Mouse (Mus musculus) adrenal gland (tissue): Measurements from ENCODE around the gene Smc1a.
"Not testable (repeated sequence)": the region's sequence is repeated elsewhere in the genome, so short reads cannot be mapped to it uniquely, and the experiment has no call there.

Source experiments
- intact Hi-C: fragments of 180-260 bp; cut with DNase I; formaldehyde crosslinking; loops from one replicate; pipeline ENCODE4 v1.15.1; 2025
- long read RNA-seq, 2 experiments: library from polyadenylated mRNA; unstranded; transcript quantifications; one replicate each; pipeline ENCODE4 v2.0.0; 2020; ENCODE audit warnings: borderline replicate concordance in 1 of 2; ENCODE audit not compliant: insufficient replicate concordance in 1 of 2

The Smc1a gene
- long read RNA-seq, experiment 1, partial matches to known transcripts: 55 of 57 reads
- long read RNA-seq, experiment 1, other reads (novel, unspliced or antisense): 2 of 57 reads
- long read RNA-seq, experiment 2, partial matches to known transcripts: 90 of 94 reads
- long read RNA-seq, experiment 2, other reads (novel, unspliced or antisense): 4 of 94 reads

- intact Hi-C loops: no loop called here
Observed at GRCm38 (mm10) chrX:152016151-152017145, at the start of gene Smc1a, which contains the start of gene Ribc1. Gene Smc1a, plus strand, starts transcription at chrX:152016428. Gene Ribc1, minus strand, starts transcription at chrX:152016295.

DNA sequence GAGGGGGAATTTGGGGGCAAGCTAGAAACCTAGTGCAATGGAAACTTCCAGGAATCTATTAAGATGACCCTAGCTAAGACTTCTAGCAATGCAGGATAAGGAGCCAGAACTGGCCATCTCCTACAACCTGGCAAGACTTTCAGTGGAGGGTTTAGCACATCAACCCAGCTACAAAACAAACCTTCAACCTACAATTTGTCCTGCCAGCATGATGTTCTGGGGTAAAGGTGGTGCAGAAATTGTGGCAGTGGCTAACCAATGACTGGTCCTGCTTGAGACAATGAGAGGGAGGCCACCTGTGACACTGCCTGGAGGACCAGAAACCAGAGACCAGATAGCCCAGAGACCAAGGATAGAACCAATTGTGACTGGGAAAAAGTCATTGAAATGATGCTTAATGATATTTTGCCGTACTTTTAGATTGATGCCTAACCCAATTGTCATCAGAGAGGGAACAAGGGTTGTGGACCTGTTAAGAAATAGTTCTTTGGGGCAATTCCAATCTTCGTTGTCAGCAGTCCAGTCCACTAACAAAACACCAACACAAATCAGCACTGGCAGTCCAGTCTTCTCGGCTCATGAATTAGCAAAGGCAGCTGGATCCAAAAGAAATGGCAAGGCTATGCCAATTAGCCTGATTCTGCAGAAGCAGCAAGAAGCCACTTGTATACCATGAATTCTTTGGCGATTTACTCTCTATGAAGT is 17.1 kb upstream of the Smc1a start:
- intact Hi-C loops: no loop called here

GRCm38 (mm10) chrX:152001182-152001684 is 15.0 kb upstream of the Smc1a start:
- intact Hi-C loops: no loop called here

GRCm38 (mm10) chrX:152001737-152002710 is 14.2 kb upstream of the Smc1a start, which contains the start of gene Hsd17b10:
Gene Hsd17b10, plus strand, starts transcription at chrX:152001845.
- intact Hi-C loops: no loop called here

GRCm38 (mm10) chrX:152002865-152003264 is 13.4 kb upstream of the Smc1a start:
- intact Hi-C loops: no loop called here

GRCm38 (mm10) chrX:152007863-152008262 is 8.4 kb upstream of the Smc1a start:
- intact Hi-C loops: no loop called here

DNA sequence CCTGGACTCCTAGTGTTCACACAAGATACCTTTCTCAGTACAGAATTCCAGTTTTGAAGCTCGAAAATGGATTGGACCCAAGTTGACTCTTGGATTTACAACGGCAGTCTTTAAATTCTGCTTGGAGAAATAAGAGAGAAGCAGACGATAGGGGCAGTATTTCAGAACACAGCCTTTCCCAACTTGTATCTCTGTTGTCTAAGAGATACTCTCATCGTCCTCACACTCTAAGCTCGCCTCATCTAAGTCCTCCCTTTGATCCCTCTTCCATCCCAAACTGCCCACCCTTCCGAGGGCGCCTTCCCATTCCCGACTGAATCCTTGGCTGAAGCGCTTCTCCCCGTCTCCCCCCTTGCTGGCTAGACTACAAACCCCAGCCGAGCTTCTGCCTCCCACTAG is 477 bp upstream of the Smc1a start:
- intact Hi-C loops: no loop called here

DNA sequence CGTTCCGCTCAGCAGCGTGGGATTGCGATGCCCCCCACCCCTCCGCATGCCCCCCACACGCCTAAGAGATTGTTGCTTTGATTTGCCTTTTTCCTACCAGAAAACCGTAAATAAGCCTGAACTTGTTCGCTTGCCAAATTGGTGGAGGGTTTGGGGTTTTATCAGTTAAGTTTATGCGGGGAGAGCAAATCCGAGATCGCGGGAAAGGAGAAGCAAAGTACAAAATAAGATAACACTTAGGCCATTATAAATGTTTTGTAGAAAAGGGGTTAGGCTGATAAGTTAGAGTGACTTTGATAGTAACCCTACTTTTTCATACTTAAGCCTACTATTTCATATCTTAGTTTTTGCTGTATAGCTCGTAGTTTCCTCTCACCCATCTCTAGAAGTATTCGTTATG is 958 bp downstream of the Smc1a start:
- intact Hi-C loops: no loop called here

- intact Hi-C loops: no loop called here
Observed at GRCm38 (mm10) chrX:152019294-152019693, 3.1 kb downstream of the Smc1a start.

GRCm38 (mm10) chrX:152039865-152040264 is 23.6 kb downstream of the Smc1a start:
- intact Hi-C loops: loop anchor here (10.0 kb wide), 1 partner anchor 115 kb away; no protein-coding TSS in a partner anchor

- intact Hi-C loops: loop anchor here (10.0 kb wide), 1 partner anchor 108 kb away; no protein-coding TSS in a partner anchor
Observed at GRCm38 (mm10) chrX:152047230-152047629, 31.0 kb downstream of the Smc1a start.

- intact Hi-C loops: no loop called here
Observed at GRCm38 (mm10) chrX:152052546-152052945, 36.3 kb downstream of the Smc1a start.

DNA sequence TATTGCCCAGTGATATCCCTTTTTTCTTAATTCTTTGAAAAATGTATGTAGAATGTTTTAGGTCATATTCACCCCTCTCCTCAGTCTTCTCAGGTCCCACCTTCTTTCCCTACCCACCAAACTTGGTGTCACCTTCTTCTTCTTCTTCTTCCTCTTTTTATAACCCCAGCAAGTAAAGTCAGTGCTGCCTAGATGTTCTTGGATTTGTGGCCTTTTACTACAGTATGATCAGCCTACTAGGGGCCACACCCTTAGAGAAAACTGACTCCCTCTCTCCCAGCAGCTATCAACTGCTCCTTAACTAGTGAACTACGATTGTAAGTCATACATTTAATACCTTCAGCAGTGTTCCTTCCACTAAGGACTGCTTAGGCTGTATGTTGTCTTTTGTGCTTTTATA is 37.9 kb downstream of the Smc1a start:
- intact Hi-C loops: no loop called here

DNA sequence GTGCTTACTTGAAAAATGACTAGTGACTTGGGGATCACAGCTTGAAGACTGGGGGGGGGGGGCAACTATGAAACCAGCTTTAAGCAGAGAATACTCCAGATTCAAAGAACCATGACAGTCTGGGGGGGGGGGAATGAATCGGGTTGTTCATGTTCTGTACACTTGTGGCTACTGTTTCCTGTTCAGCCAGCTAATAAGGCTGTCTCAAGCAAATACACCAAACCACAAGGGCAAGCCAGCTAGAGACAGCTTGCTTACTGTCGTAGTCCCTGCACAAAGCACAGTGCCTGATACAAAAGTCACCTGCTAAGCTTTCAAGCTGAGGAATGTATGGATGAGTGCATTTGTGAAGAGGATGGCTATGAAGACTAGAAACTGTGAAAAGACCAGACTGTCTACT is 49.4 kb downstream of the Smc1a start:
- intact Hi-C loops: no loop called here

- intact Hi-C loops: no loop called here
Observed at GRCm38 (mm10) chrX:152067789-152068188, 51.6 kb downstream of the Smc1a start.

DNA sequence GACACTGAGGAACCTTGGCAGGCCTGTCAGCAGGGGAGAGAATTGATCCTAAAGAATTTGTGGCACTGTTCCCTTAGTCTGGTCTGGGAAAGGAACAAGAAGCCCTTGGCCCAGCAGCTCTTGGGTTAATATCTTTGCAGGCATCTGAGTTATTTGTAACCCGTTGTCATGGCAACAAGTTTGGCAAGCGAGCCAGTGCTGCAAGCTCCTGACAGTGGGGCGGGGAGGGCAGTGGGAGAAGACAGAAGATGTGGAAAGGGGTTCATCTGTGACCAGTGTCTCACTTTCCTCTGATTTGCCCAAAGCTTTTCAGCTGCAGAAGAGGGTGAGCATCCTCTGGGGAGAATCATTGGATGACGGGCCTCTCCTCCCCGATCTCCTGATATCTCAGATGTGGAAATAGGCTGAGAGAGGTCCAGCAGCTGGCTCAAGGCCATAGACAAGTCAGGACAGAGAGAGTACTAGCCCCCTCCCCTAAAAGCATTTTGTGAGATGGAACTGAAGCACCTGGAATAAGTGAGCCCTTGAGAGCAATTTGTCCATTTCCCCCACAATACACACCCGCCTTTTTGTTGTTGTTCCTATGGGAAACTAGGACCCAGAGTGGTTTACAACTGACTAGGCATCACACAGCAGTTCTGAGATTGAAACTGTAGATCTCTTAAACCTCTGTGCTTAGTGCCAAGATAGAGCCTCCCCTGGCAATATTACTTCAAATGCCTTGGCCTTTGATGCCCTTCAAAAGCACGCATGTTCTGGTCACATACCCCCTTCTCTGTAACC is 73.8 kb downstream of the Smc1a start:
- intact Hi-C loops: not testable (repeated sequence)

GRCm38 (mm10) chrX:152097572-152097971 is 81.3 kb downstream of the Smc1a start:
- intact Hi-C loops: no loop called here
